8 mouse cellular contexts compared by ENCODE assay signal in the genomic region with DNA sequence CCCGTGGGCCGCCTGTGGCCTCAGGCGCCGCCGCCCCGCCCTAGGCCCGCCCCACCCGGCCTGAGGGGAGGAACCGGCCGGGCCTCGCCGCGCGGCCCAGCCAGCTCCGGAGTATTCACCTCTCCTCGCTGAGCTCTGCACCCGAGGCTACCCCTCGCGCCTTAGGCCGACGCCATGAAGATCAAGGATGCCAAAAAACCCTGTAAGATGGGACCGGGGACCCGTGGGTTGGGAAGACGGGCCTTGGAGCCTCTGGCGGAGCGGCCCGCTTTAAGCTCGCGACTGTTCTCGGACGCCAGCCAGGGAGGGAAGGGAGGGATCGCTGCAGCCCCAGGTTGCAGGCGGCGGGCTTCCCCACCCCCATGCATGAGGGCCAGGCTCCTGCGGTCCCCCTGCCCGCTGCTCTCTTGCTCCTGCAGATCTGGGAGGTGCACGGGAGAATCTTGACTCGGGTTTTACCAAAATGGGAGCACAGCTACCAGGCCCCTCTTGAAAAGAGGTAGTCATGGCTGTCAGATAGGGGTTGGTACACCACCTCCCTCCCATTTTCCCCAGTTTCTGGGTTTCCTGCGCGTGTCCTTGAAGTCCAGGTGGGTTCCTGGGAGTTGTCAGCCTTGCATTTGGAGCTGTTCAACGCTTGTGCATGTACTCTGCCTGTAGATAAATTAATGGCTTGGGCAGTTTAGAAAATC. TPM values are rescaled to one million over a fixed set of nuclear protein-coding genes. Genes with fewer than 3 reads are reported as not detected.
DNase-seq lines count a peak whose midpoint lies in the region; ATAC-seq and TF ChIP-seq lines count a peak whose summit lies in the region.

No protein-coding gene starts in this region.

- intact Hi-C loops in heart, adult 2 months (cut with DNase I), result loop anchor here (2.0 to 10.0 kb wide), 2 partner anchors 65 to 935 kb away; a partner anchor contains a TSS

- DNase-seq in adrenal gland, postnatal 14 days, result peak; percentile 88
- DNase-seq in embryonic facial prominence, embryonic 14.5 days (ENCODE audit: low spot score), result peak; percentile 86
- DNase-seq in heart, adult 2 months, result no peak
- no peak for DNase-seq in liver, embryonic 13.5 days
- no peak for DNase-seq in embryo, embryonic 10.5 days (ENCODE audit: low spot score)

- no peaks in the 10 kb centered on the region for H3K27me3 ChIP-seq in ES-Bruce4 (ENCODE audit: control insufficient read depth, insufficient read depth, low read length, poor library complexity, severe bottlenecking)
- H3K27me3 ChIP-seq in embryonic facial prominence, embryonic 14.5 days (replicated peaks; ENCODE audit: control insufficient read depth, insufficient read depth, low read length), result no peaks in the 10 kb centered on the region
- no peaks in the 10 kb centered on the region for H3K27me3 ChIP-seq in heart, adult 2 months (ENCODE audit: control insufficient read depth, insufficient read depth, low read length)
- no peaks in the 10 kb centered on the region for H3K27me3 ChIP-seq in kidney, embryonic 16.5 days (ENCODE audit: insufficient read depth, low read length)
- H3K27me3 ChIP-seq in liver, embryonic 13.5 days, result no peaks in the 10 kb centered on the region
- H3K27me3 ChIP-seq in neural tube, embryonic 13.5 days, result no peaks in the 10 kb centered on the region

- peak overlapping the region; percentile 95 for H3K9ac ChIP-seq in ES-Bruce4 (ENCODE audit: low read depth, poor library complexity, severe bottlenecking)
- peak overlapping the region; percentile 96 for H3K9ac ChIP-seq in embryonic facial prominence, embryonic 14.5 days (ENCODE audit: low read depth, low read length)
- H3K9ac ChIP-seq in heart, adult 2 months (ENCODE audit: low read depth, low read length), result peak overlapping the region; percentile 97
- H3K9ac ChIP-seq in kidney, embryonic 16.5 days (replicated peaks; ENCODE audit: low read length), result peak overlapping the region; percentile 99
- H3K9ac ChIP-seq in liver, embryonic 13.5 days, result peak overlapping the region; percentile 81
- H3K9ac ChIP-seq in neural tube, embryonic 13.5 days, result peak overlapping the region; percentile 99

- no peaks in the 10 kb centered on the region for H3K4me1 ChIP-seq in ES-Bruce4 (ENCODE audit: control insufficient read depth, insufficient read depth, low read length)
- peaks cover 10% of the 10 kb centered on the region for H3K4me1 ChIP-seq in embryonic facial prominence, embryonic 14.5 days (ENCODE audit: control insufficient read depth, insufficient read depth, low read length)
- peaks cover 3% of the 10 kb centered on the region for H3K4me1 ChIP-seq in heart, adult 2 months (ENCODE audit: control insufficient read depth, insufficient read depth, low read length)
- H3K4me1 ChIP-seq in kidney, embryonic 16.5 days (ENCODE audit: insufficient read depth, low read length), result peaks cover 15% of the 10 kb centered on the region
- peaks cover 42% of the 10 kb centered on the region for H3K4me1 ChIP-seq in liver, embryonic 13.5 days (replicated peaks)
- peaks cover 26% of the 10 kb centered on the region for H3K4me1 ChIP-seq in neural tube, embryonic 13.5 days (replicated peaks)

- WGBS in embryonic facial prominence, embryonic 14.5 days, result under 1% methylated on average over 22 of the region's 41 CpGs
- 1% methylated on average over 37 of the region's 41 CpGs for WGBS in heart, adult 2 months
- WGBS in kidney, embryonic 16.5 days, result under 1% methylated on average over 36 of the region's 41 CpGs
- under 1% methylated on average over 40 of the region's 41 CpGs for WGBS in liver, embryonic 13.5 days (ENCODE audit: insufficient replicate concordance)
- WGBS in neural tube, embryonic 13.5 days, result under 1% methylated on average over 40 of the region's 41 CpGs

- no peak for TF ChIP-seq CTCF in ES-Bruce4 (IDR thresholded peaks at IDR 0.05; ENCODE audit: low read depth, low read length)
- no peak for TF ChIP-seq CTCF in heart, adult 2 months (IDR thresholded peaks at IDR 0.05)

- peaks cover 3% of the 10 kb centered on the region for H3K79me2 ChIP-seq in heart, adult 2 months (replicated peaks; ENCODE audit: control insufficient read depth, insufficient read depth, low read length)

- peak overlapping the region; percentile 88 for H3K4me2 ChIP-seq in embryonic facial prominence, embryonic 14.5 days (ENCODE audit: low read depth, low read length)
- H3K4me2 ChIP-seq in kidney, embryonic 16.5 days (replicated peaks; ENCODE audit: low read depth, low read length), result peak overlapping the region; percentile 74
- H3K4me2 ChIP-seq in liver, embryonic 13.5 days, result peak overlapping the region; percentile 82
- peak overlapping the region; percentile 76 for H3K4me2 ChIP-seq in neural tube, embryonic 13.5 days

- no peaks in the 10 kb centered on the region for H3K9me3 ChIP-seq in ES-Bruce4 (replicated peaks; ENCODE audit: control insufficient read depth, insufficient read depth, low read length, poor library complexity, severe bottlenecking)
- H3K9me3 ChIP-seq in embryonic facial prominence, embryonic 14.5 days (ENCODE audit: control insufficient read depth, low read length), result no peaks in the 10 kb centered on the region
- H3K9me3 ChIP-seq in kidney, embryonic 16.5 days (ENCODE audit: low read length), result no peaks in the 10 kb centered on the region
- no peaks in the 10 kb centered on the region for H3K9me3 ChIP-seq in liver, embryonic 13.5 days (replicated peaks)
- H3K9me3 ChIP-seq in neural tube, embryonic 13.5 days, result no peaks in the 10 kb centered on the region

- peak; percentile 89 for ATAC-seq in embryonic facial prominence, embryonic 14.5 days (ENCODE audit: low read depth)
- ATAC-seq in kidney, embryonic 16.5 days (ENCODE audit: low FRiP score, low TSS enrichment), result peak; percentile 93
- peak; percentile 91 for ATAC-seq in liver, embryonic 13.5 days (ENCODE audit: low read depth)
- peak; percentile 87 for ATAC-seq in neural tube, embryonic 13.5 days (ENCODE audit: low read depth)

- no peak for TF ChIP-seq EP300 in ES-Bruce4 (IDR thresholded peaks at IDR 0.05; ENCODE audit: insufficient read depth, low read depth, low read length)
- no peak for TF ChIP-seq EP300 in heart, adult 2 months (IDR thresholded peaks at IDR 0.05; ENCODE audit: insufficient read depth, low read depth, low read length)

- H3K4me3 ChIP-seq in ES-Bruce4 (ENCODE audit: low read depth, low read length), result peak overlapping the region; percentile 97
- H3K4me3 ChIP-seq in embryonic facial prominence, embryonic 14.5 days (ENCODE audit: low read depth, low read length), result peak overlapping the region; percentile 92
- H3K4me3 ChIP-seq in heart, adult 2 months, result peak overlapping the region; percentile 95
- peak overlapping the region; percentile 74 for H3K4me3 ChIP-seq in kidney, embryonic 16.5 days (ENCODE audit: low read length)
- H3K4me3 ChIP-seq in liver, embryonic 13.5 days (replicated peaks), result peak overlapping the region; percentile 84
- peak overlapping the region; percentile 74 for H3K4me3 ChIP-seq in neural tube, embryonic 13.5 days

- no peak for TF ChIP-seq POLR2A in ES-Bruce4 (IDR thresholded peaks at IDR 0.05; ENCODE audit: insufficient read depth, low read length)
- TF ChIP-seq POLR2A in heart, adult 2 months (IDR thresholded peaks at IDR 0.05; ENCODE audit: insufficient read depth, low read depth, low read length), result peak; percentile 75

- peaks cover 8% of the 10 kb centered on the region for H3K36me3 ChIP-seq in ES-Bruce4 (ENCODE audit: control insufficient read depth, insufficient read depth, low read length, poor library complexity, severe bottlenecking)
- no peaks in the 10 kb centered on the region for H3K36me3 ChIP-seq in embryonic facial prominence, embryonic 14.5 days (ENCODE audit: control insufficient read depth, insufficient read depth, low read length)
- peaks cover 7% of the 10 kb centered on the region for H3K36me3 ChIP-seq in heart, adult 2 months (ENCODE audit: control insufficient read depth, insufficient read depth, low read length)
- H3K36me3 ChIP-seq in kidney, embryonic 16.5 days (ENCODE audit: insufficient read depth, low read length), result no peaks in the 10 kb centered on the region
- 0 out of 2 replicates have a peak, but pooled peaks cover 2% of the 10 kb centered on the region for H3K36me3 ChIP-seq in liver, embryonic 13.5 days
- no peaks in the 10 kb centered on the region for H3K36me3 ChIP-seq in neural tube, embryonic 13.5 days

- peak overlapping the region; percentile 65; the same call in 1 of the 2 replicates for H3K27ac ChIP-seq in ES-Bruce4 (ENCODE audit: insufficient read depth, low read length)
- H3K27ac ChIP-seq in embryonic facial prominence, embryonic 14.5 days (replicated peaks; ENCODE audit: low read depth, low read length), result peak overlapping the region; percentile 96
- H3K27ac ChIP-seq in heart, adult 2 months, result peak overlapping the region; percentile 87
- H3K27ac ChIP-seq in kidney, embryonic 16.5 days (ENCODE audit: low read length), result peak overlapping the region; percentile 96
- peak overlapping the region; percentile 79 for H3K27ac ChIP-seq in liver, embryonic 13.5 days
- peak overlapping the region; percentile 96 for H3K27ac ChIP-seq in neural tube, embryonic 13.5 days (replicated peaks)

RNA-seq across cellular contexts. Expression of a gene that starts 0.6 kb away (rescaled TPM):
- polyA plus RNA-seq in ES-Bruce4 (2011; ENCODE audit: insufficient read depth, insufficient read length, low read depth, missing spikeins), result 27.8 and 29.3 TPM in 2 replicates
- total RNA-seq in adrenal gland, postnatal 14 days (2021), result 46.8 and 51.4 TPM in 2 replicates
- 21.2 and 21.4 TPM in 2 replicates for polyA plus RNA-seq in embryonic facial prominence, embryonic 14.5 days (2014; fragmentation: Nextera tagmentation; extraction: Ambion mirVana)
- 10 to 100 TPM; 19.4 to 21.8 TPM for total RNA-seq in heart, adult 2 months (2021)
- 4.8 and 10.9 TPM in 2 replicates for polyA plus RNA-seq in heart, adult 2 months (2012; rRNA removed)
- polyA plus RNA-seq in kidney, embryonic 16.5 days (2015; fragmentation: Nextera tagmentation; extraction: Ambion mirVana), result 12.0 and 13.7 TPM in 2 replicates
- 4.1 and 5.1 TPM in 2 replicates for polyA plus RNA-seq in liver, embryonic 13.5 days (2015; fragmentation: Nextera tagmentation; extraction: Ambion mirVana)
- polyA plus RNA-seq in neural tube, embryonic 13.5 days (2015; fragmentation: Nextera tagmentation; extraction: Ambion mirVana), result 22.2 and 23.6 TPM in 2 replicates

RNA-seq across cellular contexts. Expression of a gene that starts 28.8 kb away (rescaled TPM):
- polyA plus RNA-seq in ES-Bruce4 (2011; ENCODE audit: insufficient read depth, insufficient read length, low read depth, missing spikeins), result not detected in 2 replicates
- total RNA-seq in adrenal gland, postnatal 14 days (2021), result 0.67 and 0.83 TPM in 2 replicates
- 0.58 and 1.1 TPM in 2 replicates for polyA plus RNA-seq in embryonic facial prominence, embryonic 14.5 days (2014; fragmentation: Nextera tagmentation; extraction: Ambion mirVana)
- not detected for total RNA-seq in heart, adult 2 months (2021)
- polyA plus RNA-seq in heart, adult 2 months (2012; rRNA removed), result 0.12 TPM in 1 of 2 replicates, not detected in the other
- polyA plus RNA-seq in kidney, embryonic 16.5 days (2015; fragmentation: Nextera tagmentation; extraction: Ambion mirVana), result not detected in 2 replicates
- polyA plus RNA-seq in liver, embryonic 13.5 days (2015; fragmentation: Nextera tagmentation; extraction: Ambion mirVana), result not detected in 2 replicates
- polyA plus RNA-seq in neural tube, embryonic 13.5 days (2015; fragmentation: Nextera tagmentation; extraction: Ambion mirVana), result 24.2 and 24.8 TPM in 2 replicates

Comparison
In these comparisons a context has a peak if more than half of its experiments do, and no peak if none do; other contexts are left out.
1. DNase-seq: peak in adrenal gland, postnatal 14 days (single experiment) and embryonic facial prominence, embryonic 14.5 days (single experiment); none in heart, adult 2 months (0 of 2), liver, embryonic 13.5 days (single experiment) and embryo, embryonic 10.5 days (single experiment).
2. RNA of a gene that starts 28.8 kb away (polyA plus RNA-seq): 24.2 to 24.8 TPM in neural tube, embryonic 13.5 days; 0.58 to 1.1 TPM in embryonic facial prominence, embryonic 14.5 days, not detected in kidney, embryonic 16.5 days, 0.12 TPM in heart, adult 2 months, not detected in ES-Bruce4 and not detected in liver, embryonic 13.5 days; every median in the first group is over 10 times any median in the second.
3. Peak in every context shown above with its lines, with median percentiles within 50 percentile points of each other: H3K27ac ChIP-seq, H3K4me3 ChIP-seq, H3K9ac ChIP-seq, ATAC-seq and H3K4me2 ChIP-seq.